Mouse (Mus musculus): Measurements from ENCODE around the gene Ppp2ca.
A peak's percentile ranks its signal among the peaks of the same experiment; 100 is the strongest.
"Not testable (repeated sequence)": the region's sequence is repeated elsewhere in the genome, so short reads cannot be mapped to it uniquely, and the experiment has no call there.

- TF ChIP-seq POLR2A (IDR thresholded peaks at IDR 0.05; ENCODE audit: insufficient read depth, low read length); EP300 (IDR thresholded peaks at IDR 0.05; ENCODE audit: insufficient read depth, low read depth, low read length): not testable (repeated sequence)
- TF ChIP-seq CTCF (IDR thresholded peaks at IDR 0.05; ENCODE audit: low read depth, low read length) = peak; percentile 65
These were observed 45.2 kb downstream of the Ppp2ca start for GRCm38 (mm10) chr11:52143675-52144074.

Measured in ES-Bruce4 (cell line).